Mouse (Mus musculus): Measurements from ENCODE around the gene Qk. TPM values are rescaled to one million over a fixed set of nuclear protein-coding genes. Genes with fewer than 3 reads are reported as not detected.

Qk gene
- total RNA-seq (2023), result 100 to 1,000 TPM; 224 to 235 TPM

DNA sequence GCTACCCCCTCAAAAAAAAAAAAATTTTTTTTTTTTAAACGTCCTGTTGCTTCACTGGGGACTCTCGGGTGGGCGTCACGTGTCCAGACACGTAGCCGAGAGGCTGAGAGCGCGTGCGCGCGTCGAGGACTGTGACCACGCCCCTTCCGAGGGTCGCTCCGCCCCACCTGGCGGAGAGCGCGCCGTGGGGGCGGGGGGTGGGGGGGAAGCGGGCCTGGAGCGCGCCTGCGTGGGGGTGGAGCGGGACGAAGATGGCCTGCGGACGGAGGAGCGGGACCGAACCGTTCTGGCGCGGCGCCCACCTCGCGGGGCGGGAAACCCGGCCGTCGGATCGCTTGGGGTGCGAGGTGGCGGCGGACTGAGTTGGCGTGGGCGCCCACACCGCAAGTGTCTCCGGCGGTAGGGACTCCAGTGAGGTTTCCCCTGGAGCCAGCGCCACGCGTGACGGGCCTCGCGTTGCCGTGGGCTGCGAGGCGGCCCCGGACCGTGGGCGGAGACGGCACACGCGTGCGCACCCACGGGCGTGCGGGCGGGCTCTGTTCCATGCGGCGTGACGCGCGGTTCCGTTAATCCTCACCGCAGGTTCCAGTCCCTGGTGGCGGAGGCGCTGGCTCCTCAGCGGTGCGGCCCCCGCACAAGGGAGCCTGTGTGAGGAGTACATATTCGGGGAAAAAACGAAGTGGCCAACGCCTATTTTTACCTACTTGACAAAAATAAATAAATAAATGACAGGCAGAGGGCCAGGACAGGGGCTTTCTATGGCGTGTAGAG, at the start of gene Qk:
TSS of gene Qk (minus strand) at position 170 of the 771 bp plus-strand sequence.

Data from monocyte, adult 59 days (primary cell).